Mouse (Mus musculus): ENCODE measurements around the gene Nr4a2.

The Nr4a2 gene

DNA sequence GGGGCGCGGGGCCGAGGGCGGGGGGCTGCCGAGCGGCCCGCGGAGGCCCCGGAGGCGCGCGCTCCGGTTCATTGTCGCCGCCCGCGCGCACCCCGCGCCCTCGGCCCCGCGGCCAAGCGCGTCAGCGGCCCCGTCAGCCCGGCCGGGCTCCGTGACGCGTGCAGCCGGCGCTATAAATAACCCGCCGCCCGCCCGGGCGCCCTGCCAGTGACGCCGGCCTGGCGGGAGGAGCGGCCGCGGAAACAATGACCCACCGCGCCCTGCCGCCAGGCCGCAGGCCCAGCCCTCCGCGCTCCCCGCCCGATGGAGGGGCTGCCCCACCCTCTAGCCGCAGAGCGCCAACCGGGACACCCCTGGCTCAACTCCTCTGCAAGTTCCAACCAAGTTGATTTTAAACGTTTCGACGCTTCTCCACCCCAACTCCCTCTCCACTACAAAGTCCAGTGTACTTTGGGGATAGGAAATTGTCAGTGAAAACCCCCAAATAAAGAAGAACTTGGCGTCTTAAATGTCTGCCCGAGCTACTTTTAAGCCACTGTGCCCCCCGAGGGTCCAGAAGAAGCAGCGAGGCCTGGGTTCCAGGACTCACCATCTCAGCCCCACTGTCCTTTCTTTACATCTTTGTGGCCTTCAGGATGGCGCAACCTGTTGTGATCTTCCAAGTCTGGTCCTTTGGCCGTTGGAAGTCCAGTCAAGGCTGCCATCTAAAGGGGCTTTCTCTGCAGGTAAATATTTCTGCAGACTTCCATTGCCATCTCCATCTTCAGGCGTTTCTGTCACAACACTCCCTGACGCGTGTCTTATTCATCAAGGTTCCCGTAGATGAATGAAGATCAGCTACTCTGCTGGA lies at the start of gene Nr4a2:
Nr4a2 (minus strand) TSS at position 13 of the 850 bp plus-strand sequence.
- peak; percentile 91 for DNase-seq

DNA sequence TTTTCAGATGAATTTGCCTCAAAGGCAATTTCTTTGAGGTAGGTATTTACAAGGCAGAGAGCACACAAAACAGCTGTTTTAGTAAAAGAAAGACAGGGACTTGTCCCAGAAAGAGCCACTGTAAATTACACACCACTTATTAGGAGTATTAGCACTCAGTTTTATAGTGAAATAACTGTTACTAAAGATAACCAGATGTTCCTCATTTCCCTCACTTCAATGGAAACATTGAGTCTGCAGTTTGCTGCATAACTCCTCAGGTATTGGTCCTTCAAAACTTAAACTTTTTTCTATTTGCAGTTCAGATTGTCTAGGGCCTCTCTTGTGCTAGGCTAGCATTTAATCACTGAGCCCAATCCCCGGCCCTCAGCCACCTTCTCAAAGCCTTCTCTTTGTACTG lies 41.6 kb upstream of the Nr4a2 start:
- DNase-seq = no peak

DNA sequence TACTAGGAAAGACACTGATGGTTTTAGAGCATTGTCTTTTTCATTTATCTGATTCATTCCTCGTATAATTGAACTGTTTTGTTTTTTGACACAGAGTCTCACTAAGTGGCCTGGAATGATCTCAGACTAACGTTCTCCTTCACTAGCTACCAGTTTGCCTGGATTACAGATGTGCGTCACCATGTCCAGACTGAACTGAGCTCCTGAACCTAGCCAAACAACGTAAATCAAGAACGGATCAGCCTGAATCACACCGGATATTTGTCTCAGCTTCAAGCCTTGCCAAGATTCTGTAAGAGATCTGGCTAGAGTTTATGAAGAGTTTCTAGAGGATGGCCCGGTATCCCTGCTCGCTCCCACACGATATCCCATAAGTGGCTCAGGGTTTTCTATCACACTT lies 33.0 kb upstream of the Nr4a2 start:
- no peak for DNase-seq

DNA sequence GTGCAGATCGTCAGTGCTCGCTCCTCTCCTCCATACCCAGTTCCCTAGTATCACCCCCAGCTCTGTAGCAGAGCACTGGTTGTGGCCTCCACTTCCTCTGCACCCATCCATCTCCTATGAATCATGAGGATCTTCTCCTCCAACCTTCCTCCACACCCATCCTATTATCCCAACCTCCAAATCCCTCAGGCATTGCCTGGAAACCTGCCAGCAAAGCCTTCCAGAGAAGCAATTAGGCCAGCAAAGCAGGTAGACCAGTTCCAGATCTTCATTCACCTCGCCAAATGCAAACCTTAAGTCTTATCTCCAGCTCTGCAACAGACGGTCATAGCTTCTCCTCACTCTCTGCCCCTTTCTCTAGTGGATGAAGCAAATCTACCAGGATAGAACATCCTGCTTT lies 26.0 kb upstream of the Nr4a2 start:
- DNase-seq = no peak

DNA sequence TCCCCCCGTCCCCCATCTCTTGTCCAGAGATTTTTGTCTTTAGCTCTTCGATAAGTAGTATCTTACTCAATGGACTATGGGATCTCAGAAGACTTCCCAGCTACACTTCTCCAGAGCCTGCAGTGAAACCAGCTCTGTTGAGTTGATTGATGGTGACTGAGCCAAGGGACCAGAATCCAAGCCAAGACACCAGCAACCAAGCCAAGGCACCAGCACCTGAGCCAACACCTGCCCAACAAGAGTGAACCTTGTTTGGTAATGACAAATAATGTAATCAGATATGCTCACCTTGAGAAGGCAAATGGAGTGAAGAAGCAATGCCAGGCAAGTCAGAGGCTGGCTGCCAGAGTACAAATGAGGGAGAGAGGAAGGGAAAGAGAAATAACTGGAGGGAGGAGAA lies 24.4 kb upstream of the Nr4a2 start:
- DNase-seq = no peak

DNA sequence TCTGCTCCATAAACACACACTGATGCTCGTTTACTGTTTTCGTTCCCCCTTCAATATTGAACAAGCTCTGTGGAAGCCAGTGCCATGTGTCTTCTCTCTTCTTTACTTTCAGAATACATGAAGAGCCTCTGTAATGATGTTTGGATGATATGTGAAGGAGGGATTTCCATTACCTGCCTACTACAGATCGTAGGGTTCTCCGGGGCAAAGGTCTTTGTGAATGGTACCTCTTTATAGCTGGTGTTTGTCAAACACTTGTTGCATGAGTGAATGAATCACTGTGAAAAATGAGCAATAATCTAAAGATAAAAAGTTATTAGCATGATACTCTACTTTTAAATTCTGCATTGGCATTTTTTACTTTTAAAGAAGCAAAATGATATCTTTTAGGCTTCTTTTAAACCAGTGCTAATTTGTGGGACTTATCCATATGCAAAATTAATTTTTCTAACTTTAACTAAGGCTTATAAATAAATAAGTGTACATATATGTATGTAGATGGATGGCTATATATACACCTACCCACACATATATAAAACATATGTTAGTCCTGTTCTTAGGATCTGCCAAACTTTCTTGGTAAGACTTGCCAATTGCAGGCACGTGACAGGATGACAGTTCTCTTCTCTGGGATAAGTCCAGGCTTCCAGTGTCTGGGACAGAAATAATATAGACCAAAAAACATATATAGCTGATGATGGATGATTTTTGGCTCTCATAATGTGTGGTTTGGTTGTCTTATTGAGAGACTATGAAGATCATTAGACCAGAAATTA lies 22.0 kb upstream of the Nr4a2 start:
- DNase-seq = no peak

DNA sequence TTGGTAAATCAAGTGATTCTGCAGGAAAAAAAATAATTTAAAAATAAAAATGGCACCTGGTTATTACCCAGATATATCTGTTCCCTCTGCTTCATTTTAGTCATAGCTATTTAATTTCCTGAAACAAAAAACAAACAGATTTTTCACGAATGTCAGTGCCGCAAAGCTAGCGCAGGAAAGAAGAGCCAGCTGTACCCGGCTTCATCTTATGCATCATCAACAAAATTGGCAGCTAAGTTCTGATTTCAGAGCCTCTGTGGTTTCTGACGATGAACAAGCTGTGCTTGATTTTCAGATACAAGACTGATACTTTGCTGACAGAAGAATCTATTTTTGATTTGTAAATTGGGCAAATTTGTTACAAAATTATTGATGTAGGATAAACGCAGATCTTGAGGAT lies 14.8 kb upstream of the Nr4a2 start:
- DNase-seq = no peak

DNA sequence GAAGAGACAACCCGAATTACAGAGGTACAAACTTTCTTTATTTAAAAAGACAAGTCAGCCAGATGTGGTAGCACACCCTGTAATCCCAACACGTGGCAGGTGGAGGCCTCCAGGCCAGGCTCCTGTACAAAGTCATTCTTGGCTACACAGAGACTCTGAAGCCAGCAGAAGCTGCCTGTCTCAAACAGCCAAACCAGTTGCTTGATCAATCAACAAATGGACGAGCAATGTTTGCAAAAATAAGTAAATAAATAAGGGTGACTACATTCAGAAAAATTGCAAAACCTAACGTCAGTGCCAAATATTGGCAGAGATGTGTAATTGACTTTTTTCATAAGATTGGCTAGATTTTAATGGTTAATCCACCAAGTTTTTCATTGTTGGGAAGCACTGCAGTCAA lies 3.7 kb upstream of the Nr4a2 start:
- no peak for DNase-seq

DNA sequence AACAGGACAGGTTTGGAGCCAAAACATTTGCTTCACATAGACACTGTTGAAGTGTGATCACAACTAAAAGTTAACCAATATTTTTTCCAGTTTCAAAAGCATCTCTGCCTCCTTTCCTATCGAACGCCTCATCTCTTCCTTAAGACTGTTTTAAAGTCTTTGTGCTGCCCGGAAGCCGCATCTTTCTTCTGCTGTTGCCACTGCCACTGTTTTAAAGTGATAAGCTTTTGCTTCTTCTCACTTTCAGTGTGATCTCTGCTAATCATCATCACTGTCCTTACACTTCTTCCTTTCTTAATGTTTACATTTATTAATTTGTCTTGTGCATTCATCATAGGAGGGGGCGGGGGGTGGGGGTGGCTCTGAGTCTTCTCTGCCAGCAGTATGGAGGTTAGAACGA lies 2.1 kb upstream of the Nr4a2 start:
- DNase-seq = no peak

DNA sequence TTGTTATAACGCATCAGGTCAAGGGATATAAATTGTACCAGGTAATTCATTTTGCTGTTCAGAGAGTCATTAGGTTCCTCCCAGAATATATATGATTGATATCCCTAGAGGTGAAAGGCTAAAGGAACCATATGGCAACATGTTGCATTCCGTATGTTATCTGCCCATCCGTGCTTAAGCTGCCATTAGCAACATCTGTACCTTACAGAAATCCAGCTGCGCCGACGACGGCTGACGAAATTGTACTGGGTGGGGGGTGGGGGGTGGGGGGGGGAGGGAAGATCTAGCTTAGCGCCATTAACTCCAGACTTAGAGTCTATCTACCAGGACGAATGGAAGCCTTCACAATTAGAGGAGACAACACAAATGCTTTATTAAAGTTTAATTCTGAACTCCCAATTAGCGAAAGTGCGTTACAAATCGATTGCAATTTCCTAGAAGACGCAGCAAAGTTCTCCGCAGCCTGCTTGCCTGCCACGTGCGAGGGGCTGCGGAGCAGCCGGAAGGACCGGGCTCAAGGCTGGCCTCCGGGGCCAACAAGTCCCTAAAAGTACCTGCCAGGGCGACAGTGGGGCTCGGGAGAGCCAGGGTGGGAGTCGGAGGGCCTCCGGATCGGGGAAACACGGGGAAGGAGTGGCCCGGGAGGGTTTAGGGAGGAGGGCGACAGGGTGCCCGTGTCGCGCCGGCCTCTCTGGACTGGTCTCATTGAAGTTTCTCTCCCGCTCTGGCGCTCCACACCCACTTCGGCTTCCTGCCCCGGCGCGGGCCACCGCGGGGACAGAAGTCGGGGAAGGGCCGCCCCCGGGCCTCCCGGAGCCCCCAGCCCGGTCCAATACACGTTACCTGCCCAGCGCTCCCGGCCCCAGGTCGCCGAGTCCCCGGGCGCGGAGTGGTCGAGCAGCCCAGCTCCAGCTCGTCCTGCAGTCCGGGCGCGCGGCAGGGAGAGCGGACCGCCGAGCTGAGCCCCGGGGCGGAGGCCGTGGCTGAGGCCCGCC lies 520 bp downstream of the Nr4a2 start:
- DNase-seq = peak; percentile 66

DNA sequence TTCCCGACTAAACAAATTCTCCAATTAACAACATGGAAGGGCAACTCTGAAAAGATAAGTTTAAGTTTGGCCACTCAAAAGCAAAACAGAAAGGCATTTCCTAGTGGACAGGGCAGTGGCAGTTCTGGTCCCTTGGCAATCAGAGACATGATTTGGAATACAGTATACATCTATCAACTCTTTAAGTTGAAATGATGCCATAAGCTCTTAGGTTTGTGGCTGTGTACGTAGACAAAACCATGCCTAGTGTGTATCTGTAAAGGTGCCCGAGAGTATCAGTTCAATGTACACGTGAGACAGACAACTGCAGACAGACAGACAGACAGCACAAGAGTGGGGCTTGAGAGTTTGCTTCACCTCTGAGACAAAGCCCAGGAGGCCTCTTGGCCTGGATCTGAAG lies 2.7 kb downstream of the Nr4a2 start:
- no peak for DNase-seq

DNA sequence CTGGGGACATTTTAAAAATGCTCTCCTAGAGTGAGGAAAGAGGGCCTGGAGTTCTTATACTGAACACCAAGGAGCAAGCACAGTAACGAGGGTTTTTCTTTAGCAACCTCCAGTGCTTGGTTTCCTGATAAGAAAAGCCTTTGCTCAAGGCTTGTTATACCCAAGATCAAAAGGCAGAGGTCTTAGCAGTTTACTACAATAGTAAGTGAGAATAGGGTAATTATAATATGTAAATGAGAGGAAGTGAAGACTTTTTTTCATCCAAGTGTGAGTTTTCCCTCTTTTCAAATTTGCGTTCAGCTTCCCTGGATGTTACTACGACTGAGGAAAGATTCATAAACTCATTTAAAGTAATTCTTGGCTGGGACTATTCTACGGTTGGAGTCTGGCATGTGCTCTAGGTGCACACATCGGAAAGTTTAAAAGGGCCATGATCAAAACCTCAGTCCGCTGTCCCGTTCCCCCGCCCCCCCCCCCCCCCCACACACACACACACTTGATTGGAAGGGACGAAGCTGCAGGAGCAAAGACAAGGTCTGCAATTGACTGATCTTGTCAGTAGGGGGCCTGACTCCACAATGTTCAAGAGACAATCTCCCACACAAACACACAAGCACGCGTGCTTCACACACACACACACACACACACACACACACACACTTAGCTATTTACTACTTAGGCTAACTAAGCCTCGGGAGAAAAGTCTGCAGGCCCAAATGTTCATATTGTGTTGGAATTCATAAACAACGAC lies 6.4 kb downstream of the Nr4a2 start:
- DNase-seq = peak; percentile 91

DNA sequence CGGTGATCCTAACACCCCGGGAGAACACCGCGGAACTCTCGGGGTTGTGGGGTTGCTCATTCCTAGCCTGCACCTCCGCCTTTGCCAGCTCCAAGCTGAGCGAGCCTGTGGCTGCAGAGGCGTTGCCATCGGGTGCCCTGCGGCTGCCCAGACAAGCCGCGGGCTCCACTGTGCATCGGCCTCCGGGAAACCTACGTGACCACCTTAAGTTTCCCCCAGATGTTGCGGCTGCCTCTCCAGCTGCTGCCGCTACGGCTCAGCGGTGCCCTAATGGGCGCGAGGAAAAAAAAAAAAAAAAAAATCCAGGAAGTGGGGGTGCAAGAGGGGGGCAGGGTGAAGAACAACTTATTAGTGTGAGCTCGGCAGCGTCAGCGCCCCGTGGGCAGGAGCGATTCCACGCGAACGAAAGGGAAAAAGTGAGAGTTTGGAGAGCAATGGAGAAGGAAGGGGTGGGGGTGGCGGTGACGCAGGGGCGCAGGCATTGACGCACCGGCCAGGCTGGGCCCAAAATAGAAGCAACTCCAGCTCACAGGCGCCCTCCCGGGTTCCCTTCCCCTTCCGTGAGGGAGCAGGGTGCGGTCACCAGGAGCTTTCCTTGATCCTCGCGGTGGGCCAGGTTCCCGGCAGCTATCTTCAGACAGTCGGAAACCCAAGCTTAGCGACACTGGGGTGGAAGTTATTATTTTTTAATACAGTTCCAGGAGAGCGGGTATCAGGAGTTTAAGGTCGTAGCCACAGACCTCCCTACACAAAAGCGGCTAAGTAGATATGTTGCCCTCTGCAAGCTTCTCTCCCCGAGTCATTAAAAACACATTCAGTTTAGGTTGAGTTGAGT lies 7.2 kb downstream of the Nr4a2 start:
- DNase-seq = peak; percentile 75

DNA sequence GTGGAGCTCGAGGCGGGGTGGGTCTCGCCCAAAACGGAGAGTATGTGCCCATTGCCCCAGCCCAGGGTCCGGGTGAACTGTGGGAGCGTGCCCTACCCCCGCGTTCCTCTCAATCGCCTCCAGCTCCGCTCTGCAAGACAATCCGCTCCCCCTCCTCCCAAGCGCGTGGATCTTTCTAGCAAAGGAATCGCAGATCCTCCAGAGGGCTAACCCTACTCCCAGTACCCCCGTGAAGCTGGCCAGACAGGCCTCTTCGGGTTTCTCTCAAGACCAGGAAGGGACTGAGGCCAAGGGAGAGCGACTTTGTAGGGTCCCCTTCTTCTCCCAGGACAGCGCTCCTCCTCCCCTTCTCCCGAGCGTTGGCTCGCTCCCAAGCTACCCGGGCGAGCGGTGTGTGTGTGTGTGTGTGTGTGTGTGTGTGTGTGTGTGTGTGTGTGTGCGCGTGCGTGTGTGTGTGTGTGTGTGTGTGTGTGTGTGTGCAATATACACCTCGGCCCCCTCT lies 7.9 kb downstream of the Nr4a2 start:
- DNase-seq = peak; percentile 70

DNA sequence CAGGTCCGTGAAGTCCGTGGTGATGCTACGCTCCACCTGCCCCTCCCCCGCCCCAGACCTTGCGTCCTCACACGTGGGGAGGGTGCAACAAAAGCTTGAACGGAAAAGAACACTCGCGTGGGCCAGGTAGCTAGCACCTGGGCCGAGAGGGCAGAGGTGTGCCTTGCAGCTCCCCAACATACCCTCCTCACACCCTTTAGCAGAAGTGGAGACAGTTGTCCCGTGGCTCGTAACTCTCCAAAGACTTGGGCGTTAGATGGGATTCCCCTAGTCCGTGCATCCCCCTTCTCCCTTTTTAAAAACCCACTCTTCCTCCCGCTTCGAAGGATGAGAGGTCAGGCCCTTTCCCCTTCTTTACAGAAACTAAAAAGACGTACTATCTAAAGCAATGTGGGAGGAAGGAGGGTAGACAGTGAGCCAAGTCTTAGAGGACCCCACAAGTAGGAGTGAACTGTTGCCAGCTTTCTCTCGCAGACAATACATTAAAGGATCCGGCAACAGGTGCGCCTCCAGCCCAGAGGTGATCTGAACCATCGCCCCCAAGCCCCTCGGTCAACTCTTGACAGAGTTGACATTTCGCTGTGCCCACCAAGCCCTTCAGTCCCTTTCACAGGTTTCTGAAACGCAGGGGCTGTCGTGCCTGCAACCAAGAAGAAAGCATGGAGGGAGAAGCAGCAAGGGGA lies 8.5 kb downstream of the Nr4a2 start:
- no peak for DNase-seq

DNA sequence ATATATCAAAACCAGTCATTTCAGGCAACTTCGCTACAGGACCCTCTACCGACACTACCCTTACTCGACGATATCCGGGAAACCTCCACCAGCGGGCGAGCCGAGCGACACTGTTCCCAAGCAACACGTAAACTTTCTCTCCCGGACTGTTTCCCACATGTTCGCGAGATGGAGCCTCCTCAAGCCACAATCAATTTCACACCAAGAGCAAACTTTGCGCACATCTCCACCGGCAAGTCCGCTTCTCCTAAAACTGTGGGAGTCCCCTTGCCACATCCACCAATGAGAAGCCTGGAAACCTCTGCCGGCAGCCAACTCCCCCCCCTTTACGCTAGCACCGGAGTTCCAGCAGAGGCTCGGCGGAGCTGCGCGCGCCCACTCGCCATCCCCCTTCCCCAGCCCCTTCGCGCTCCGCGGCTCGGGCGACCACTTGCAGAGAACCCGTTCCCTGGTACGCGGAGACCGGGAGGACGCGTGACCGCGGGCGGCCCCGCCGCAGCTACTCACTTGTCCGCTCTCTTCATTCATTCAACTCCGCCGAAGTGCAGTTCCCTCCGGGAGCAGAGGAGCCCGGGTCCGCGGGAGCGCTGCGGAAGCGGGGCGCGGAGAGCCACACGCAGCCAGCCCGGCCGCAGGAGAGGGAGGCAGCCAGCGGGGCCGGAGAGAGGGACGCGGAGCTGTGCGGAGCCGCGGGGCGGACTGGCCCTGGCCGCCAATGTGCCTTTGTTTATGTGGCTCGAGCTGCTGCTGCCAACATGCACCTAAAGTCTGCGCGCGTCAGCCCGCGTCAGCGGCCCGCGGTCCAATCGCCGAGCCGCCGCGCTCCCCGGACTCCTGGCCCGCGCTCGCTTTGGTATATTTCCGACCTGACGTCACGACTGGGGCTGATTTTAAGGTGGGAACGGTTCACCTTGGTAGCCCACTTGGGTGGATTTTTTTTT lies 9.3 kb downstream of the Nr4a2 start:
- DNase-seq = peak; percentile 83

DNA sequence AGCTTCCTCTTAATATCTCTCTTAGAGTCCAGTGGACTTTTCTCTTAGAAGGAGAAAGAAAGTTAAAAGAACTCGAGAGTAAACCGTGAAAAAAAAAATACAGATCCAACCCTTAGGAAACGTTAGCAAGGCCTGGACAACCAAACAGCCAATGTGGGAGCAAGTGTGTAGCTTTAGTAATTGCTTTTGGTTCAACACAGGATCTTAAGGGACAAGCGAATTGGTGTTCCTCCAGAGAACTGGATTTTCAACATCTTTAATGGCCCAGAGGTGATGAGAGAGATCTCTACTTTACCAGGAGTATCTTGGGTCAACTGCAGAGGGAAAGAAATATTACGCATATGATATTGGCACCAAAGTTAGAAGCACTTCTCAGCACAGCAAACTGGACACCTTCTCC lies 10.4 kb downstream of the Nr4a2 start:
- no peak for DNase-seq

DNA sequence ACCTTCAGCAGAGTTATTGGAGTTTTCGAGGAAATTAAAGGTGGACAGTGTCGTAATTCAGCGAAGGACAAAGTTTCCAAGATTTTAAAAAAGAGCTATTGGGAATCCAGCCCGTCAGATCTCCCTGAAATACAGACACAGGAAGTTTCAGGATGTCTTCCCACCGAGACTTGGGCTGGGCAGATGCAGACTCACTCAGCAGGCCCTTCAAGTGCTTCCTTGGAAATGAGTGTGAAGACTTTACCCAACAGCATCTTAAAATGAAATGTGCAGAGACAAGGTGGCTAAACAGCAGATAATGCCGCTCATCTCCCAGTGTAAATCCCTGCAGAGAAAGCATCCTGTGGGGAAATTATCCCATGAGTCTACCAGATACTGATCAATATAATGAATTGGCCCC lies 10.9 kb downstream of the Nr4a2 start:
- DNase-seq = no peak

DNA sequence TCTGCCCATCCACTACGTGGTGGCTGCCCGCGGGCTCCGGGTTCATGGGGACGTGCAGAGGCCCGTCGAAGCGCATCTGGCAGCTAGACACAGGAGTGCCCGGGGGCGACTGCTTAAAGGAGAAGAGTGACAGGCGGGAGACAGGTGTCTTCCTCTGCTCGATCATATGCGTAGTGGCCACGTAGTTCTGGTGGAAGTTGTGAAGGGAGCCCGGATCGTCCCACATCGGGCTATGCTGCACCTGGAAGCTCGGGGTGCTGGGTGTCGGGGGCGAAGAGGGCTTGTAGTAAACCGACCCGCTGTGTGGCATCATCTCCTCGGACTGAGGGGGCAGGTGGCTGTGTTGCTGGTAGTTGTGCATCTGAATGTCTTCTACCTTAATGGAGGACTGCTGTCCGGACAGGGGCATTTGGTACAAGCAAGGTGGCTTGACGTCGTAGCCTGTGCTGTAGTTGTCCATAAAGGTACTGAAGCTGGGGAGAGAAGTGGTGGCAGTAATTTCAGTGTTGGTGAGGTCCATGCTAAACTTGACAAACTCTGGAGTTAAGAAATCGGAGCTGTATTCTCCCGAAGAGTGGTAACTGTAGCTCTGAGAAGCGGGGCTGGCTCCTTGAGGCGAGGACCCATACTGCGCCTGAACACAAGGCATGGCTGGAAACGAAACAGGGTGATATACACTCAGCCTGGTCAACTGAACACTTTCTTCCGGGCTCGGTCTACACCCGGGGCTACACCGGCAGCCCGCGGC lies 11.8 kb downstream of the Nr4a2 start:
- DNase-seq = peak; percentile 37

Data from retina, postnatal 1 day (tissue).